Mouse (Mus musculus) liver, embryonic 13.5 days (tissue): ENCODE data around the gene Wfikkn2. TPM values are rescaled to one million over a fixed set of nuclear protein-coding genes. Genes with fewer than 3 reads are reported as not detected.

Source experiments
- ATAC-seq: fragments of 200-750 bp; cut with Nextera tagmentation; 2 replicates; pipeline ENCODE4 v1.8.0; 2017; ENCODE audit warnings: low read depth, mild to moderate bottlenecking, moderate number of reproducible peaks, moderate library complexity
- DNase-seq: peaks from one replicate; pipeline ENCODE4 v3.0.0; 2022
- H3K27ac ChIP-seq: fragments of 300-500 bp; sonication (generic); 2 replicates; pipeline ENCODE4 v1.5.1; 2015; ENCODE audit warnings: moderate library complexity, mild to moderate bottlenecking, inconsistent platforms
- H3K27me3 ChIP-seq: fragments of 300-500 bp; sonication (generic); 2 replicates; pipeline ENCODE4 v1.6.1; 2015; ENCODE audit warnings: mild to moderate bottlenecking, inconsistent platforms
- H3K36me3 ChIP-seq: fragments of 300-500 bp; sonication (generic); 2 replicates; pipeline ENCODE4 v1.6.1; 2015; ENCODE audit warnings: mild to moderate bottlenecking, inconsistent platforms
- H3K4me1 ChIP-seq: fragments of 300-500 bp; sonication (generic); replicated peaks from 2 replicates; pipeline ENCODE4 v1.6.1; 2015; ENCODE audit warnings: inconsistent platforms
- H3K4me2 ChIP-seq: fragments of 300-500 bp; sonication (generic); 2 replicates; pipeline ENCODE4 v1.6.1; 2015; ENCODE audit warnings: inconsistent platforms, mild to moderate bottlenecking, moderate library complexity
- H3K4me3 ChIP-seq: fragments of 300-500 bp; sonication (generic); replicated peaks from 2 replicates; pipeline ENCODE4 v1.5.1; 2015; ENCODE audit warnings: mild to moderate bottlenecking, inconsistent platforms
- H3K9ac ChIP-seq: fragments of 300-500 bp; sonication (generic); 2 replicates; pipeline ENCODE4 v1.6.1; 2015; ENCODE audit warnings: mild to moderate bottlenecking, inconsistent platforms
- H3K9me3 ChIP-seq: fragments of 300-500 bp; sonication (generic); replicated peaks from 2 replicates; pipeline ENCODE4 v1.6.1; 2016; ENCODE audit warnings: inconsistent platforms
- WGBS: fragments of 180-500 bp; shearing (Covaris S2); methylation state at CpG from one replicate; pipeline ENCODE4 v1.1.7; 2015; ENCODE audit not compliant: insufficient replicate concordance; 5-methylcytosine and 5-hydroxymethylcytosine counted together
- polyA plus RNA-seq: library from polyadenylated mRNA; unstranded; fragments of >200 nt; fragmentation: Nextera tagmentation; extraction: Ambion mirVana; gene quantifications from 2 replicates; pipeline ENCODE4 v1.2.1, GENCODE M21; 2015

The Wfikkn2 gene
- polyA plus RNA-seq, 1 experiment from 2014 or later, result 0.22 TPM

DNA sequence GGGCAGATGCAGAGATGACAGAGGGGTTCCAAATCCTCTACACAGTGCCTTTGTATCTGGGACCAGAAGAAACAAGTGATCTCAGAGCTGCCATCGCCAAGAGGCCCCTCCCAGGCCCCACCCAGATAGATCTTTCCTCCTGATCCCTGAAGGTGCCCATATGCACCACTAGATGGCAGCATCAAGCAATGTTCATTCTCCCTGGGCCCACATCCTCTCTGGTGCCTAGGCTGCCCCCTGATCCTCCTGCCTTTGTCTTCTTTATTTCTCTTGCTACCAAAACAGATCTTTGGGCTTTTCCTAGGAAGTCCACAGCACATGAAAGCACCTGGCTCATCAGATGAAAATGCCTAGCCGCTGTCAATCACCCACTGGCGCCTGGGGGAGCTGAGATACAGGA, 9.7 kb downstream of the Wfikkn2 start:
- Histone ChIP-seq H3K9me3 (no peaks in the 10 kb centered on the region), H3K9ac (no peak overlapping the region), H3K4me3 (no peak overlapping the region), H3K27ac (no peak overlapping the region; the same call in 1 of the 2 replicates), H3K36me3 (no peaks in the 10 kb centered on the region), H3K4me1 (peaks cover 42% of the 10 kb centered on the region), H3K27me3 (peaks cover 5% of the 10 kb centered on the region), H3K4me2 (peak overlapping the region; percentile 21)
- DNase-seq (peak; percentile 53), ATAC-seq (peak; percentile 79)
- 28% methylated on average over 3 of the region's 3 CpGs for WGBS

DNA sequence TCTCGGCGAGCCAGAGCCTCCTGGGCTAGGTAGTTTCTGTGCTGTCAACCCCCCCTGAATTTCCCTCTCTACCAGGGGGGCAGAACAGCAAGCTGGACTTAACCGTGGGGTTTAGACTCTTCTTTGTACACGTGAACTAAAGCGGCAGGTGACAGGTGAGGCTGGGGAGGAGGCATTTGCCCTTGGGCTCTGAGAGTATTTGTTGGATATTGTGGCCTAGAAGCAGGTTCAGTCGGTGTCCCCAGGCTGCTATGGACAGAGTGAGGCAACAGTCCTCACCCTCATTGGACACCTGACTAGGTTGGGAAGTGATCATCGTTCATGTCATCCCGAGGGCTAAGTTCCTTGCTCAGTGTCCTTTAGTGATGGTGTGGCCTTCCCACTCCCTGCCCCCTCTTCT, 10.9 kb downstream of the Wfikkn2 start:
- Histone ChIP-seq H3K9me3 (no peaks in the 10 kb centered on the region), H3K27me3 (peaks cover 5% of the 10 kb centered on the region), H3K4me3 (no peak overlapping the region), H3K36me3 (no peaks in the 10 kb centered on the region), H3K4me1 (peaks cover 54% of the 10 kb centered on the region), H3K9ac (peak overlapping the region; percentile 7; the same call in 1 of the 2 replicates), H3K27ac (peak overlapping the region; percentile 24; the same call in 1 of the 2 replicates), H3K4me2 (no peak overlapping the region)
- DNase-seq (no peak), ATAC-seq (no peak)
- 82% methylated on average over 8 of the region's 8 CpGs for WGBS

DNA sequence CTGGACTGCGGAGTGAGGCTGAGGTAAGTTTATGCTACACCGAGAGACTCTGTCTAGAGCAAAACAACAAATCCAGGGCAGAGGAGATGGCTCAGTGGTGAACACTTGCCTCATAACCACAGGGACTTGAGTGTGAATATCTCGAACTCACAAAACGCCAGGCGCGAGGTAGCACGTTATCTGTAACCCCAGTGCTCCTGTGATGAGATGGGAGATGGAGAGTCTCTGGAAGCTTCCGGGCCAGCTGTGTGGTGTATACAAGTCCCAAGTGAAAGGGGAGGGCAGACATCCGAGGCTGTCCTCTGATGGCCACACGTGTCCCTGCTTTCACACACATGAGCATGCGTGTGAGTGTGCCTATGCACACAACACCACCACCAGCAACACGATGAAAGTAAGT, 11.4 kb downstream of the Wfikkn2 start:
- H3K36me3 ChIP-seq, result no peaks in the 10 kb centered on the region
- no peak overlapping the region for H3K4me3 ChIP-seq
- no peak overlapping the region for H3K9ac ChIP-seq
- peak; percentile 49 for DNase-seq
- WGBS, result 63% methylated on average over 12 of the region's 12 CpGs
- no peaks in the 10 kb centered on the region for H3K9me3 ChIP-seq
- no peak overlapping the region for H3K4me2 ChIP-seq
- ATAC-seq, result peak; percentile 55
- H3K27me3 ChIP-seq, result peaks cover 5% of the 10 kb centered on the region
- peaks cover 59% of the 10 kb centered on the region for H3K4me1 ChIP-seq
- peak overlapping the region; percentile 24; the same call in 1 of the 2 replicates for H3K27ac ChIP-seq

DNA sequence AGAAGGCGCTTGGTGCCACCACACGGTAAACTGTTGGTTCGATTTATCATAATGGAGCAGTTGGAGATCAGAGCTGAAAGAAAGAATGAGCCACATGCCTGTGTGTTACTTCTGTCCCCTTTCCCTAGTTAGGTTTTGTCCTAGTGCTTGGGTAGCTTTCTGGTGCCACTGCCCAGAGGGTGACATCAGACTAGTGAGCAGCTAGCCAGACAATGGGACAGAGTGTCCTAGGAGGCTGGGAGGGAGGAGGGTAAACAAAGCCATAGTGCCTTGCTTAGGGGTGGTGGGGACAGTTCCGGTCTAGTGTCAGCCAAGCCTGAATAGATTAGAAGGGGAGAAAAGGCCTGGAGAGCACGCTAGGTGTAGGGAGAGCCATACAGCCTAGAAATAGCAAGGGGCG, 12.4 kb downstream of the Wfikkn2 start:
- Histone ChIP-seq H3K4me3 (no peak overlapping the region), H3K9me3 (no peaks in the 10 kb centered on the region), H3K4me1 (peaks cover 64% of the 10 kb centered on the region), H3K4me2 (no peak overlapping the region), H3K27ac (no peak overlapping the region), H3K36me3 (no peaks in the 10 kb centered on the region), H3K27me3 (peaks cover under 1% of the 10 kb centered on the region; the same call in 1 of the 2 replicates), H3K9ac (0 out of 2 replicates have a peak overlapping the region, but pooled peaks have one; percentile 5)
- DNase-seq (no peak), ATAC-seq (no peak)
- 66% methylated on average over 6 of the region's 6 CpGs for WGBS

DNA sequence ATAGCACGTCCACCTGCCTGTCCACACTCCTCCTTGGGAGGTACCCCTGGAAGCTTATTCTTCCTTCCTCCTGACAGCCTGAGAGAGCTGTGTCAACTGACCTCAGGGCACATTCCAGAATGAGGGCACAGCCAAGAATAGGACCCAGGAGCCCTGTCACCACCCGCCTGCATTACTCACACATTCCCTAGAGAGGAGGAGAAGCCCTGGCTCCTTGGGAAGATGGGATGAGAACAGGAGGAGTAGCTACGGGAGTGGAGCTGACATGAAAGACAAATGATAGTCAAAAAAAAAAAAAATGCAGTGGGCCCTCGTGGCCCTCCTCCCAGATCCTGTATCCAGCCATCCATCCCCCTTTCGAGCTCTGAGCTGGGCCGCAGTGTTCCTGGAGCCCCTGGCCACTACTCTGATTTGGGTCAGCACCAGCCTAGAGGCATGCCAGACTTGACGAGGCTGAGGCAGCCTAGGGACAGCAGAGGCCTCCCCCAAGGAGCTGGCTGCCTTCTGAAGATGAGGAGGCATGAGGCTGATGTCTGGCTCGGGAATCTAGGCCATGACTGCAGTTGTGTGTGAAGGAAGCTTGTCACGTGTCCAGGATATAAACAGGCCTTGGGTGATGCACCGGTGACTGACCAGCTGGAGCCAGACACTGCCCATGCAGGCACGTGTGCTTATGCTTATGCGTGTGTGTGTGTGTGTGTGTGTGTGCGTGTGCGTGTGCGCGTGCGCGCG, 13.8 kb downstream of the Wfikkn2 start:
- no peak overlapping the region for H3K27ac ChIP-seq
- no peak overlapping the region for H3K4me2 ChIP-seq
- no peak overlapping the region for H3K4me3 ChIP-seq
- no peaks in the 10 kb centered on the region for H3K9me3 ChIP-seq
- peaks cover 64% of the 10 kb centered on the region for H3K4me1 ChIP-seq
- ATAC-seq (no peak), DNase-seq (no peak)
- no peaks in the 10 kb centered on the region for H3K27me3 ChIP-seq
- H3K9ac ChIP-seq, result no peak overlapping the region
- 74% methylated on average over 19 of the region's 19 CpGs for WGBS
- H3K36me3 ChIP-seq, result no peaks in the 10 kb centered on the region

DNA sequence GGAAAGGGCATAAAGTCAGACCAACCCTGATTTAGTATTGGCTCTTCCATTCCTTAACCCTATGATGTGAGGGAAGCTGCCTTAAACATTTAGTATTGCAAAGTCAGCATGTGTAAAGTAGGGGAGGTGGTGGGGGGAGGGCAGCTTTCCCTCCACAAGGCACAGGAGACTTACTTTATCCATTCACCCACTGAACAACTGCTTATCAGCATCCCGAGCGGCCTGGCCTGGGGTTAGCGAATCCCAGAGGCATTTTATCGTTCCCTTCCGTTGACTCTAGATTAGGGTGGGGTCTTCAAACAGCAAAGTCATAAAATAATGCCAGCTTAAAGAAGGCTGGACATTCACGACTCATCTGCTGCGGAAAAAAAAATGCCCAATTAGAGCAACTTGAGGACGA, 15.6 kb downstream of the Wfikkn2 start:
- Histone ChIP-seq H3K27ac (peak overlapping the region; percentile 58), H3K36me3 (no peaks in the 10 kb centered on the region), H3K4me1 (peaks cover 60% of the 10 kb centered on the region), H3K4me2 (peak overlapping the region; percentile 23; the same call in 1 of the 2 replicates), H3K4me3 (no peak overlapping the region), H3K9ac (0 out of 2 replicates have a peak overlapping the region, but pooled peaks have one; percentile 19), H3K9me3 (no peaks in the 10 kb centered on the region), H3K27me3 (no peaks in the 10 kb centered on the region)
- 37% methylated on average over 8 of the region's 8 CpGs for WGBS
- peak; percentile 76 for ATAC-seq
- DNase-seq, result peak; percentile 30

- Histone ChIP-seq H3K9me3 (no peaks in the 10 kb centered on the region), H3K4me2 (0 out of 2 replicates have a peak overlapping the region, but pooled peaks have one; percentile 23), H3K9ac (0 out of 2 replicates have a peak overlapping the region, but pooled peaks have one; percentile 19), H3K27me3 (no peaks in the 10 kb centered on the region), H3K4me3 (no peak overlapping the region), H3K4me1 (peaks cover 51% of the 10 kb centered on the region), H3K27ac (peak overlapping the region; percentile 58; the same call in 1 of the 2 replicates), H3K36me3 (no peaks in the 10 kb centered on the region)
- DNase-seq (no peak), ATAC-seq (no peak)
- 78% methylated on average over 5 of the region's 5 CpGs for WGBS
These were observed 16.4 kb downstream of the Wfikkn2 start for GRCm38 (mm10) chr11:94229207-94229960.

GRCm38 (mm10) chr11:94228416-94228815, 17.4 kb downstream of the Wfikkn2 start:
- H3K27ac ChIP-seq, result no peak overlapping the region
- WGBS, result 63% methylated on average over 9 of the region's 9 CpGs
- H3K4me1 ChIP-seq, result peaks cover 42% of the 10 kb centered on the region

GRCm38 (mm10) chr11:94225985-94226384, 19.8 kb downstream of the Wfikkn2 start:
- no peak overlapping the region for H3K9ac ChIP-seq
- no peak for DNase-seq

More at GRCm38 (mm10) chr11:94228416-94228815, 17.4 kb downstream of the Wfikkn2 start:
- no peak for ATAC-seq
- Histone ChIP-seq H3K4me2 (no peak overlapping the region), H3K9me3 (no peaks in the 10 kb centered on the region), H3K9ac (no peak overlapping the region), H3K4me3 (no peak overlapping the region), H3K27me3 (no peaks in the 10 kb centered on the region), H3K36me3 (no peaks in the 10 kb centered on the region)
- no peak for DNase-seq

GRCm38 (mm10) chr11:94223531-94223930, 22.3 kb downstream of the Wfikkn2 start:
- Histone ChIP-seq H3K9me3 (no peaks in the 10 kb centered on the region), H3K27ac (no peak overlapping the region), H3K4me1 (peaks cover 9% of the 10 kb centered on the region), H3K27me3 (peaks cover 19% of the 10 kb centered on the region), H3K36me3 (no peaks in the 10 kb centered on the region), H3K4me3 (no peak overlapping the region), H3K4me2 (no peak overlapping the region), H3K9ac (no peak overlapping the region)
- whole genome bisulfite sequencing, result 43% methylated on average over 9 of the region's 9 CpGs
- DNase-seq, result no peak
- no peak for ATAC-seq

More at GRCm38 (mm10) chr11:94225985-94226384, 19.8 kb downstream of the Wfikkn2 start:
- H3K4me1 ChIP-seq, result peaks cover 30% of the 10 kb centered on the region
- ATAC-seq, result 0 out of 2 replicates have a peak, but pooled peaks have one; percentile 39
- no peaks in the 10 kb centered on the region for H3K27me3 ChIP-seq
- no peak overlapping the region for H3K4me3 ChIP-seq
- no peak overlapping the region; the same call in 1 of the 2 replicates for H3K4me2 ChIP-seq
- 26% methylated on average over 7 of the region's 7 CpGs for WGBS
- H3K9me3 ChIP-seq, result no peaks in the 10 kb centered on the region
- no peak overlapping the region for H3K27ac ChIP-seq
- no peaks in the 10 kb centered on the region for H3K36me3 ChIP-seq

GRCm38 (mm10) chr11:94221257-94221656, 24.5 kb downstream of the Wfikkn2 start:
- DNase-seq (no peak), ATAC-seq (no peak)
- no peak overlapping the region for H3K4me3 ChIP-seq
- H3K9ac ChIP-seq, result no peak overlapping the region
- no peak overlapping the region for H3K27ac ChIP-seq
- no peak overlapping the region for H3K4me2 ChIP-seq
- no peaks in the 10 kb centered on the region for H3K36me3 ChIP-seq
- peaks cover 7% of the 10 kb centered on the region for H3K4me1 ChIP-seq
- no peaks in the 10 kb centered on the region for H3K9me3 ChIP-seq
- H3K27me3 ChIP-seq, result peaks cover 19% of the 10 kb centered on the region
- WGBS, result 85% methylated on average over 7 of the region's 7 CpGs
